Mouse (Mus musculus): ENCODE data around the gene Atp2a3. TPM values are rescaled to one million over a fixed set of nuclear protein-coding genes. Genes with fewer than 3 reads are reported as not detected.

Gene Atp2a3
- polyA plus RNA-seq, 1 experiment from 2014 or later: 2.5 TPM

GRCm38 (mm10) chr11:72959924-72960679 is 867 bp upstream of the Atp2a3 start:
- Histone ChIP-seq H3K27me3 (peaks cover 47% of the 10 kb centered on the region), H3K27ac (no peak overlapping the region), H3K9me3 (no peaks in the 10 kb centered on the region), H3K4me1 (peaks cover 16% of the 10 kb centered on the region), H3K9ac (no peak overlapping the region), H3K36me3 (no peaks in the 10 kb centered on the region), H3K4me2 (peak overlapping the region; percentile 72), H3K4me3 (peak overlapping the region; percentile 38; the same call in 1 of the 2 replicates)
- WGBS: 13% methylated on average over 15 of the region's 15 CpGs
- no peak for ATAC-seq (ENCODE audit: insufficient number of reproducible peaks, low FRiP score, low TSS enrichment, low read depth)

DNA sequence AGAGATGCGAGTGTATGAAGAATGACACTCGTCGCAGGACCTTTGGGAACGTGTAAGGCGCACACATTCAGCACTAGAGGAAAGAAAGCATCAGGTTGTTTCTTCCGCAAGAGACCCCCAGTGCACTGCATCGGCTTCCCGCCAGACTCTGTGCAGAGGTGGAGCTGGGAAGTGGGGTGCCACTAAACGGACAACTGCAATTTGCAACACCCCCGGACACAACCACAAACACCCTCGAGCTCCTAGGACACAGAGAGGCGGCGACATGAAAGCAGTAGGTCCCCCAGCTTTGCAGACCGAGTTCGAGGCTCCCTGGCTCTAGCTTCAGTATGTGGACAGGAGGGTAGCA is 272 bp upstream of the Atp2a3 start:
- Histone ChIP-seq H3K9ac (0 out of 2 replicates have a peak overlapping the region, but pooled peaks have one; percentile 5), H3K27me3 (peaks cover 47% of the 10 kb centered on the region), H3K36me3 (no peaks in the 10 kb centered on the region), H3K4me1 (peaks cover 21% of the 10 kb centered on the region), H3K4me3 (peak overlapping the region; percentile 38), H3K27ac (no peak overlapping the region), H3K4me2 (peak overlapping the region; percentile 72), H3K9me3 (no peaks in the 10 kb centered on the region)
- ATAC-seq (ENCODE audit: insufficient number of reproducible peaks, low FRiP score, low TSS enrichment, low read depth): 0 out of 2 replicates have a peak, but pooled peaks have one; percentile 7
- WGBS: 1% methylated on average over 15 of the region's 15 CpGs

DNA sequence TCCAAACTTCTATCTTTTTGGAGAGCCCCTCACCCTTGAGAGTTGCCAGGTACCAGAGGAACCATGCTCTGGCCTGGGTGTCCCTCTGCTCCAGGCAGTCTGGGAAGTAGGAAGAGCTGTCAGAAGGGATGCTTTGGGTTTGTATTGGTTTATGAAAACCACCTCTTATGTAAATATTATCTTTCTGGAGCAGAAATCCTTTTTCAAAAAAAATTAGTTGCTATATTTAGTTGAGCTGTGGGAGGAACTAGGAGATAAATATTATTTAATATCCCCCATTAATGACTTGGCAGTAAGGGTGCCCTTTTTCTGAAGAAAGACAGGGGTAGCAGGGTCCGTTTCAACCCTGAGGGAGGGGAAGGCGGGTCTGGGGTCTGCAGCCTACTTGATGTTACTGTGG is 1.4 kb downstream of the Atp2a3 start:
- no peak overlapping the region for H3K27ac ChIP-seq
- no peak overlapping the region for H3K9ac ChIP-seq
- no peak overlapping the region for H3K4me3 ChIP-seq
- WGBS: 78% methylated on average over 2 of the region's 2 CpGs
- peaks cover 25% of the 10 kb centered on the region for H3K4me1 ChIP-seq
- peaks cover 47% of the 10 kb centered on the region for H3K27me3 ChIP-seq
- H3K9me3 ChIP-seq: no peaks in the 10 kb centered on the region
- H3K36me3 ChIP-seq: no peaks in the 10 kb centered on the region
- ATAC-seq (ENCODE audit: insufficient number of reproducible peaks, low FRiP score, low TSS enrichment, low read depth): no peak
- H3K4me2 ChIP-seq: no peak overlapping the region

DNA sequence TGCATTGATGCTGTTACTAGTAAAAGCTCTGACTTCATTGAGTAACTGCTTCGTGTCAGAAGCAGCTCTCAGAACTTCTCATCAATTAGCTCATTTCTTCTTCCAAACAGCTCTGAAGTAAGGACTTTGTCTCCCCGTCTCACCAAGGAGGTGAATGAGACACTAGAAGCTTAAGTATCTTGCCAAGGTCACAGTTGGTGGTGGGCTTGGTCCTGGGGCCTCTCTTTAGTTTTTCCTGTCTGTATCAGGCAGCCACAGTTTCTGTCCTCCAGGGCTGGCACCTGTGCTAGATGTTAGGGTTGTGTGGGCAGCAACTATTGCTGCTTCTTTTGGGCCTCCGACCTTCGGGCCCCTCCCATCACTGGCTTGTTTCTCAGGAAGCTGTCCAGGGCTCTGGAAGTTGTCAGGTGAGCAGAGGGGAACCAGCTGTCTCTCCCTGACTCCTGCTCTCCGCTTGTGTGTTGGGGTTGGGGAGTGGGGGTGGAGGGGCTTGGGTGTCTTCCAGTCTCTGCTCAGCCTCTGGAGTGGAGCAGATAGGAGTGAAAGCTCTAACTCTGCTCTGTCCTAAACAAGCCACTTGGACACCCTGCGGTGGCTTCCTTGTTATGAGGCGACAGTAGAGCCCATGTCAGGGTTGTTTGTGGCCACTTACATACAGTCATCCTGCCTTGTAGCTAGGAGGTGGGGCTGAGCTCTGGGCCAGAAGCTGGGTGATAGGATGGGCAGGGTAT is 2.3 kb downstream of the Atp2a3 start:
- Histone ChIP-seq H3K9ac (no peak overlapping the region), H3K27ac (no peak overlapping the region), H3K4me2 (no peak overlapping the region), H3K4me1 (peaks cover 25% of the 10 kb centered on the region), H3K4me3 (no peak overlapping the region), H3K36me3 (no peaks in the 10 kb centered on the region), H3K9me3 (no peaks in the 10 kb centered on the region), H3K27me3 (peaks cover 47% of the 10 kb centered on the region)
- no peak for ATAC-seq (ENCODE audit: insufficient number of reproducible peaks, low FRiP score, low TSS enrichment, low read depth)
- 45% methylated on average over 7 of the region's 7 CpGs for WGBS

GRCm38 (mm10) chr11:72963789-72964294 is 2.9 kb downstream of the Atp2a3 start:
- Histone ChIP-seq H3K9me3 (no peaks in the 10 kb centered on the region), H3K4me1 (peaks cover 25% of the 10 kb centered on the region), H3K4me3 (no peak overlapping the region), H3K27ac (no peak overlapping the region), H3K9ac (no peak overlapping the region), H3K27me3 (peaks cover 47% of the 10 kb centered on the region), H3K36me3 (no peaks in the 10 kb centered on the region), H3K4me2 (no peak overlapping the region)
- WGBS: 52% methylated on average over 3 of the region's 3 CpGs
- ATAC-seq (ENCODE audit: insufficient number of reproducible peaks, low FRiP score, low TSS enrichment, low read depth): no peak

DNA sequence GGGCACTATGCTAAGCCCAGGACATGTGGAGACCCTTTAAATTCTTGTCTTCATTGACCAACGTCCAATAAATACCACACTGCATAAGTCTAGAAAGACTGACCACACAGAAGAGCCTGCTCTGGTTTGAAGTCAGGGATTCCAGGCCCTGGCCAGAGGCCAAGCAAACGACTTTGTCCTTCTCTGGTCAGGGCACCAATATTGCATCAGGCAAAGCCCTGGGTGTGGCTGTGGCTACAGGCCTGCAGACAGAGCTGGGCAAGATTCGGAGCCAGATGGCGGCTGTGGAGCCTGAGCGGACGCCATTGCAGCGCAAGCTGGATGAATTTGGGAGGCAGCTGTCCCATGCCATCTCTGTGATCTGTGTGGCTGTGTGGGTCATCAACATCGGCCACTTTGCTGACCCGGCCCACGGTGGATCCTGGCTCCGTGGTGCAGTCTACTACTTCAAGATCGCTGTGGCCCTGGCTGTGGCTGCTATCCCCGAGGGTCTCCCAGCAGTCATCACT is 14.1 kb downstream of the Atp2a3 start:
- Histone ChIP-seq H3K9me3 (no peaks in the 10 kb centered on the region), H3K9ac (no peak overlapping the region), H3K4me3 (no peak overlapping the region), H3K27ac (no peak overlapping the region), H3K4me1 (no peaks in the 10 kb centered on the region), H3K4me2 (no peak overlapping the region), H3K27me3 (peaks cover 7% of the 10 kb centered on the region; the same call in 1 of the 2 replicates), H3K36me3 (no peaks in the 10 kb centered on the region)
- WGBS: 85% methylated on average over 13 of the region's 13 CpGs
- no peak for ATAC-seq (ENCODE audit: insufficient number of reproducible peaks, low FRiP score, low TSS enrichment, low read depth)

- Histone ChIP-seq H3K4me2 (no peak overlapping the region), H3K9me3 (no peaks in the 10 kb centered on the region), H3K4me1 (no peaks in the 10 kb centered on the region), H3K27me3 (no peaks in the 10 kb centered on the region), H3K4me3 (no peak overlapping the region), H3K27ac (no peak overlapping the region), H3K9ac (no peak overlapping the region), H3K36me3 (no peaks in the 10 kb centered on the region)
- WGBS: 80% methylated on average over 9 of the region's 9 CpGs
- no peak for ATAC-seq (ENCODE audit: insufficient number of reproducible peaks, low FRiP score, low TSS enrichment, low read depth)
These were observed 21.5 kb downstream of the Atp2a3 start for GRCm38 (mm10) chr11:72982516-72982915.

GRCm38 (mm10) chr11:72983283-72983682 is 22.3 kb downstream of the Atp2a3 start:
- no peak overlapping the region for H3K4me3 ChIP-seq
- H3K36me3 ChIP-seq: no peaks in the 10 kb centered on the region
- 40% methylated on average over 5 of the region's 5 CpGs for WGBS
- no peak overlapping the region for H3K27ac ChIP-seq
- no peaks in the 10 kb centered on the region for H3K4me1 ChIP-seq
- H3K4me2 ChIP-seq: no peak overlapping the region
- H3K9ac ChIP-seq: no peak overlapping the region
- no peaks in the 10 kb centered on the region for H3K27me3 ChIP-seq
- H3K9me3 ChIP-seq: no peaks in the 10 kb centered on the region
- no peak for ATAC-seq (ENCODE audit: insufficient number of reproducible peaks, low FRiP score, low TSS enrichment, low read depth)

DNA sequence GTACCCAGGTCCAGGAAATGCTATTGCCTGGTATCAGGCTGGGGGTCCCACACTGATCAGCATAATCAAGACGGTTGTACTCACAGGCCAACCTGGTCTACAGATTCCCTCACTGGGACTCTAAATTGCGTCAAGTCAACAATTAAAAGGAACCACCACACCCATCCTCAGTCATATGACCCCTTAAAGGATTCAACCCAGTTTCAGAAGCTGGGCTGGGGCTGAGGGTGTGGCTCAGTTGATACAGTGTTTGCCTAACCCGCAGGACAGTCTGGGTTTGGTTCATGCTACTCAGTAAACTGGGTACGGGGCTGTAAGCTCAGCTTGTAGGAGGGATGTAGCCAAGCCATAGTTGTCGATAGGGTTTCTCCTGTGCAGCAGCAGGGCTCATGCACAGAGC is 25.8 kb downstream of the Atp2a3 start:
- Histone ChIP-seq H3K4me3 (no peak overlapping the region), H3K9ac (no peak overlapping the region), H3K36me3 (no peaks in the 10 kb centered on the region), H3K27ac (no peak overlapping the region), H3K9me3 (no peaks in the 10 kb centered on the region), H3K27me3 (no peaks in the 10 kb centered on the region), H3K4me1 (no peaks in the 10 kb centered on the region), H3K4me2 (no peak overlapping the region)
- WGBS: 63% methylated on average over 5 of the region's 5 CpGs
- ATAC-seq (ENCODE audit: insufficient number of reproducible peaks, low FRiP score, low TSS enrichment, low read depth): no peak

DNA sequence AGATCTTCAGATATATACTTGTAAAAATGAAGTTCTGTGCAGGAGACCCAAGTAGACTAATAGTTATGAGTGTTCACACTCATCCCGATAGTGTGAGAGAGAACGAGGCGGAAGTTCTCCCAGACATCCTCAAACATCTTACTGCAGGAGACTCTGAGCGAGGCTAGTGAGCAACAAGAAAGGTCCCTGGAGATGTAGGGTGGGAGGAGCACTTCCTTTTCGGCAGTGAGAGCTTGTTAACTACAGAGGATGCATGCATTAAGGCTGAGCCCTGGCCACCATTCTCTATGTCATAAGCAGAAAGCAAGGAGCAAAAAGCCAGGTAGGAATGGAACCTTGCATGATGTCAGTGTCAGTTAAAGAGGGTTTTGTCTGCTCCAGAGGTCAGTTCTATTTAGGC is 26.3 kb downstream of the Atp2a3 start:
- H3K4me1 ChIP-seq: no peaks in the 10 kb centered on the region
- H3K9ac ChIP-seq: no peak overlapping the region
- WGBS: 56% methylated on average over 5 of the region's 5 CpGs
- no peaks in the 10 kb centered on the region for H3K27me3 ChIP-seq
- no peak overlapping the region for H3K4me3 ChIP-seq
- ATAC-seq (ENCODE audit: insufficient number of reproducible peaks, low FRiP score, low TSS enrichment, low read depth): no peak
- no peak overlapping the region for H3K27ac ChIP-seq
- no peak overlapping the region for H3K4me2 ChIP-seq
- H3K9me3 ChIP-seq: no peaks in the 10 kb centered on the region
- H3K36me3 ChIP-seq: no peaks in the 10 kb centered on the region

DNA sequence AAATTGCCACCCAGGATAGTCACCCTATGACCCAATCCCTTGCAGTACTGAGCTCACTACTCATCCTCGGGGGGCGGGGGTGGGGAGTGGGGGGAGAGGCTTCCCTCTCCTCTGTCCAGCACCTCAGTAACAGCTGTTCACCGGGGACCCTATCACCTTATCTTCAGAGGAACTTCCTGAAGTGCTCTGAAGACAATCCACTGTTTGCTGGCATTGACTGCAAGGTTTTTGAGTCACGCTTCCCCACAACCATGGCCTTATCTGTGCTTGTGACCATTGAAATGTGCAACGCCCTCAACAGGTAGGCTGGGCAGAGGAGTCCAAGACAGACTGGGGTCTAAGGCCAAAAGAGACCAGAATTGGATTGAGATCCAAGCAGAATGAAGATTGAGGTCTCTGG is 26.8 kb downstream of the Atp2a3 start:
- no peaks in the 10 kb centered on the region for H3K36me3 ChIP-seq
- H3K4me3 ChIP-seq: no peak overlapping the region
- no peak overlapping the region for H3K4me2 ChIP-seq
- H3K4me1 ChIP-seq: no peaks in the 10 kb centered on the region
- no peak for ATAC-seq (ENCODE audit: insufficient number of reproducible peaks, low FRiP score, low TSS enrichment, low read depth)
- WGBS: 77% methylated on average over 5 of the region's 5 CpGs
- H3K27ac ChIP-seq: no peak overlapping the region
- H3K9me3 ChIP-seq: no peaks in the 10 kb centered on the region
- H3K27me3 ChIP-seq: no peaks in the 10 kb centered on the region
- H3K9ac ChIP-seq: no peak overlapping the region

DNA sequence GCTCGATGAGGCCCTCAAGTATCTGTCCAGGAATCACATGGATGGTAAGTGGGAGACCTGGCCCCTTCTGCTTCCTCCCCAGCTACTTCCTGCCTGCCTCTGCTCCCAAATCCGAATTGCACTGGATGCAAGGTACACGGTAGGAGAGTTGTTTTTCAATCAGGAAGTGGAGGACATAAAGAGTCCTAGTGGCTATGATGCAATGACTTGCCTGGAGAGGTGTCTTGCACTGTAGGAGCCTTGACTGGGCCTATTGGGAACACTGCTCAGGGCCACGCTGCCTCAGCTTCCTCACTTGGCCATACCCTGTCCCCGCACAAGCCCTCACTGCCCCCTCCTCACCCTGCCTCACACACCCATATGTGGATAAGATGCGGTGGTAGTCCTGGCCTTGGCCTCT is 28.1 kb downstream of the Atp2a3 start:
- no peak overlapping the region for H3K27ac ChIP-seq
- H3K27me3 ChIP-seq: no peaks in the 10 kb centered on the region
- no peaks in the 10 kb centered on the region for H3K36me3 ChIP-seq
- ATAC-seq (ENCODE audit: insufficient number of reproducible peaks, low FRiP score, low TSS enrichment, low read depth): no peak
- no peaks in the 10 kb centered on the region for H3K9me3 ChIP-seq
- no peaks in the 10 kb centered on the region for H3K4me1 ChIP-seq
- H3K4me2 ChIP-seq: no peak overlapping the region
- 72% methylated on average over 6 of the region's 6 CpGs for WGBS
- H3K9ac ChIP-seq: no peak overlapping the region
- no peak overlapping the region for H3K4me3 ChIP-seq
